Mouse (Mus musculus) macrophage (primary cell): ENCODE measurements at regions not wholly inside any gene's neighbourhood (a gene's known extent, or its start where the extent isn't known, plus 50 kb on each side); places are given as distances from the start of the nearest gene placed in this dataset.

Source experiments
- H3K27ac ChIP-seq: fragments of 350-480 bp; formaldehyde crosslinking; 2 replicates; pipeline ENCODE4 v1.9.0; 2021
- H3K36me3 ChIP-seq: fragments of 350-480 bp; formaldehyde crosslinking; 2 replicates; pipeline ENCODE4 v1.9.0; 2021; ENCODE audit errors: inconsistent target
- H3K4me3 ChIP-seq: fragments of 350-480 bp; formaldehyde crosslinking; 2 replicates; pipeline ENCODE4 v1.9.0; 2021; ENCODE audit errors: inconsistent target
- H3K79me2 ChIP-seq: fragments of 350-480 bp; formaldehyde crosslinking; 2 replicates; pipeline ENCODE4 v1.9.0; 2021; ENCODE audit errors: inconsistent target
- WGBS: methylation state at CpG from one replicate; pipeline ENCODE4 v1.1.7; 2026; ENCODE audit warnings: inconsistent platforms; ENCODE audit not compliant: missing documents; 5-methylcytosine and 5-hydroxymethylcytosine counted together

DNA sequence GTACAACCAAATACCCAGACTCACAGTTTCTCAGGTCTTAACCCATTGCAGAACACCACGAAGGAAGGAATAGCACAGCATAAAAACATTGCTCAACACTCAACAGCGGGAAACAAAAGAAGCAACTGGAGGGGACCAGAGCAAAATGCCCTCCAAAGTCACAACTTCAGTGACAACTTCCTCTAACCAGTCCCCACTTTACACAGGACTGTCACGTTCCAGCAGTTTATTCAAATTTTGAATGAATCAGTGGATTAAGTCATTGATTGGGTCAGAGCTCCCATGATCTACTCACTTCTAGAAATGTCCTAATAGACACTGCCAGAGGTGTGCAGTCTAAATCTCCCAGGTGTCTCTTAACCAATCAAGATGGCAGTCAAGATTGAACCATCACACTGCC lies 53.3 kb upstream of the Actbl2 start:
- WGBS, result 27% methylated on average over 3 of the region's 3 CpGs
- no peak overlapping the region for H3K27ac ChIP-seq
- H3K4me3 ChIP-seq, result no peak overlapping the region

DNA sequence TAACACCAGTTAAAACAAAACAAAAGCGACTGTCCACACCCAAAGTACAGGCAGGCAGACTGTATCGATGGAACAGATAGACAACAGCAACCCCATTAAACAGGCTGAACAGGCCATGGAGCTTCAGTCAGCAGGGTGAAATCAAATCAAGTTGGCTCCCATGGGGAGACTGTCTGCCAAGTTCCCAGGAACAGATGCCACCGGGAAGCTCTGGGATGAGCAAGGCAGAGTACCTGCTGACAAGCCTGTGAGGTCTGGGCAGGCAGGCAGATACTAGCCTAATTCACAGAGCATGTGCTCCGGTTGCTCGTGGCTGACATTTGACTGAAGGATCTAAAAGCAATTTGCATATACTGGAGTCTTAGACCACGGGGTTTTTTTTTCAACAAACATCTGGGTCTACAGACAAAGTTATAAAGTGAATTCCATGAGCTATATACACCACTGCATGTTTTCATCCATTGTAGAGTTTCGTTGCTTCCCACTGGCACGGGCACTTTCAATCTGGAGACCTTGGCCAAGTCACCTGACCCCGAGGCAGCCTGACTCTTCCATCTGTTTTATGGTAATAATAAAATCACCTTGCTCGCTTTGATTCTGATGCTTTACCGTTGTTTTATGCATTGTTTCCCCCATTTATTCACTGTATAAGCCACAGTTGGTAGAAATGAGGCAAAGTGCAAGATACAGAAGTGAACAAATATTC lies 50.1 kb upstream of the Actbl2 start:
- H3K79me2 ChIP-seq, result no peaks in the 10 kb centered on the region
- H3K36me3 ChIP-seq, result no peaks in the 10 kb centered on the region
- no peak overlapping the region for H3K27ac ChIP-seq
- WGBS, result 88% methylated on average over 11 of the region's 11 CpGs
- H3K4me3 ChIP-seq, result no peak overlapping the region

More for the DNA sequence above, 53.3 kb upstream of the Actbl2 start:
- Histone ChIP-seq H3K36me3 (no peaks in the 10 kb centered on the region), H3K79me2 (no peaks in the 10 kb centered on the region)
